Mouse (Mus musculus) testis, adult 2 months (tissue): ENCODE results near the gene Smndc1.

Experiments used
- CTCF ChIP-seq: fragments of 200-500 bp; IDR thresholded peaks from 2 replicates; pipeline ENCODE4 v1.5.1; 2012; ENCODE audit warnings: low read depth, mild to moderate bottlenecking, inconsistent platforms, low read length, moderate library complexity; ENCODE audit not compliant: control insufficient read depth, insufficient read depth, insufficient replicate concordance
- POLR2A ChIP-seq: fragments of 200-500 bp; IDR thresholded peaks from 2 replicates; pipeline ENCODE4 v1.6.1; 2012; ENCODE audit warnings: low read depth, mild to moderate bottlenecking, inconsistent platforms, low read length, moderate library complexity; ENCODE audit not compliant: control insufficient read depth

- TF ChIP-seq CTCF (no peak), POLR2A (no peak)
Observed at GRCm38 (mm10) chr19:53414650-53415049, 24.3 kb upstream of the Smndc1 start.
